ENCODE assay signal across 8 mouse cellular contexts in genomic region chr17:34931735-34932098, GRCm38 (mm10). TPM values are rescaled to one million over a fixed set of nuclear protein-coding genes. Genes with fewer than 3 reads are reported as not detected.
DNase-seq lines count a peak whose midpoint lies in the region; ATAC-seq and TF ChIP-seq lines count a peak whose summit lies in the region.

No protein-coding gene starts in this region.

- no peak for ATAC-seq in heart, postnatal 0 days (ENCODE audit: insufficient read depth, low read depth)
- no peak for ATAC-seq in limb, embryonic 15.5 days (ENCODE audit: insufficient number of reproducible peaks, low FRiP score, low TSS enrichment, low read depth)

- no peak for TF ChIP-seq CTCF in heart, postnatal 0 days (IDR thresholded peaks at IDR 0.05; ENCODE audit: low read depth)

- peaks cover 10% of the 10 kb centered on the region; the same call in 1 of the 2 replicates for H3K4me1 ChIP-seq in heart, postnatal 0 days (ENCODE audit: control insufficient read depth, insufficient read depth)
- peaks cover 16% of the 10 kb centered on the region for H3K4me1 ChIP-seq in limb, embryonic 15.5 days

- peak overlapping the region; percentile 64 for H3K4me3 ChIP-seq in heart, postnatal 0 days (ENCODE audit: low read depth, low read length)
- H3K4me3 ChIP-seq in limb, embryonic 15.5 days = peak overlapping the region; percentile 54

- no peaks in the 10 kb centered on the region for H3K9me3 ChIP-seq in heart, postnatal 0 days (replicated peaks; ENCODE audit: control insufficient read depth, low read length)
- H3K9me3 ChIP-seq in limb, embryonic 15.5 days = no peaks in the 10 kb centered on the region

- H3K4me2 ChIP-seq in heart, postnatal 0 days (ENCODE audit: low read depth, low read length) = peak overlapping the region; percentile 92
- peak overlapping the region; percentile 92 for H3K4me2 ChIP-seq in limb, embryonic 15.5 days

- peak; percentile 29 to 45 for DNase-seq in adrenal gland, postnatal 36 days
- no peak for DNase-seq in adrenal gland, adult 8-10 months
- DNase-seq in spleen, adult 18-20 months = peak; percentile 36 to 50
- DNase-seq in spleen, postnatal 14 days (ENCODE audit: low spot score in 2 of 2) = no peak
- DNase-seq in heart, postnatal 0 days (ENCODE audit: low spot score) = no peak
- DNase-seq in retina, postnatal 1 day = peak; percentile 52
- no peak for DNase-seq in gastrocnemius, postnatal 10 days

- no peak for TF ChIP-seq EP300 in heart, postnatal 0 days (IDR thresholded peaks at IDR 0.05; ENCODE audit: low read depth)

- H3K9ac ChIP-seq in heart, postnatal 0 days (replicated peaks; ENCODE audit: low read depth, low read length) = peak overlapping the region; percentile 69
- H3K9ac ChIP-seq in limb, embryonic 15.5 days = peak overlapping the region; percentile 60

- peaks cover 8% of the 10 kb centered on the region; the same call in 1 of the 2 replicates for H3K36me3 ChIP-seq in heart, postnatal 0 days (replicated peaks; ENCODE audit: control insufficient read depth, insufficient read depth, low read length)
- peaks cover 16% of the 10 kb centered on the region for H3K36me3 ChIP-seq in limb, embryonic 15.5 days

- no peaks in the 10 kb centered on the region for H3K27me3 ChIP-seq in heart, postnatal 0 days (ENCODE audit: control insufficient read depth, insufficient read depth, low read length)
- H3K27me3 ChIP-seq in limb, embryonic 15.5 days = no peaks in the 10 kb centered on the region

- H3K27ac ChIP-seq in heart, postnatal 0 days (ENCODE audit: low read depth) = peak overlapping the region; percentile 44; the same call in 1 of the 2 replicates
- H3K27ac ChIP-seq in limb, embryonic 15.5 days = no peak overlapping the region

- WGBS in heart, postnatal 0 days = 10% methylated on average over 14 of the region's 14 CpGs
- WGBS in limb, embryonic 15.5 days = 12% methylated on average over 14 of the region's 14 CpGs

RNA-seq across cellular contexts. Expression of gene Neu1, which starts 0.7 kb away (rescaled TPM):
- 10 to 100 TPM; 25.4 to 27.4 TPM for total RNA-seq in adrenal gland, postnatal 36 days (2021)
- 10 to 100 TPM; 27.3 to 39.4 (median 28.1) TPM for total RNA-seq in adrenal gland, adult 8-10 months (2022)
- 30.1 and 79.2 TPM in 2 replicates for total RNA-seq in heart, postnatal 0 days (2014; rRNA removed; ENCODE audit: low replicate concordance)
- 18.6 and 19.5 TPM in 2 replicates for polyA plus RNA-seq in heart, postnatal 0 days (2015; fragmentation: Nextera tagmentation; extraction: Ambion mirVana)
- polyA plus RNA-seq in limb, embryonic 15.5 days (2015; fragmentation: Nextera tagmentation; extraction: Ambion mirVana) = 20.1 and 20.5 TPM in 2 replicates
- 1 to 10 TPM; 8.3 to 8.9 TPM for total RNA-seq in gastrocnemius, postnatal 10 days (2021)

RNA-seq across cellular contexts. Expression of gene Slc44a4, which starts 17.5 kb away (rescaled TPM):
- 1 to 10 TPM in 1 of 2 experiments, under 1 TPM in 1; 0.83 to 1.7 TPM for total RNA-seq in adrenal gland, postnatal 36 days (2021)
- 1 to 10 TPM in 2 of 4 experiments, under 1 TPM in 2; 0.73 to 1.8 (median 1.1) TPM for total RNA-seq in adrenal gland, adult 8-10 months (2022)
- total RNA-seq in heart, postnatal 0 days (2014; rRNA removed; ENCODE audit: low replicate concordance) = not detected in 2 replicates
- polyA plus RNA-seq in heart, postnatal 0 days (2015; fragmentation: Nextera tagmentation; extraction: Ambion mirVana) = 0.29 TPM in 1 of 2 replicates, not detected in the other
- 0.17 TPM in 1 of 2 replicates, not detected in the other for polyA plus RNA-seq in limb, embryonic 15.5 days (2015; fragmentation: Nextera tagmentation; extraction: Ambion mirVana)
- not detected for total RNA-seq in gastrocnemius, postnatal 10 days (2021)

RNA-seq across cellular contexts. Expression of gene Hspa1b, which starts 27.3 kb away (rescaled TPM):
- total RNA-seq in adrenal gland, postnatal 36 days (2021) = 100 to 1,000 TPM in 1 of 2 experiments, 10 to 100 TPM in 1; 80.1 to 206 TPM
- total RNA-seq in adrenal gland, adult 8-10 months (2022) = 100 to 1,000 TPM in 1 of 4 experiments, 10 to 100 TPM in 3; 24.5 to 115 (median 36.0) TPM
- 6.0 and 21.6 TPM in 2 replicates for total RNA-seq in heart, postnatal 0 days (2014; rRNA removed; ENCODE audit: low replicate concordance)
- polyA plus RNA-seq in heart, postnatal 0 days (2015; fragmentation: Nextera tagmentation; extraction: Ambion mirVana) = 0.14 and 0.25 TPM in 2 replicates
- 3.3 and 3.6 TPM in 2 replicates for polyA plus RNA-seq in limb, embryonic 15.5 days (2015; fragmentation: Nextera tagmentation; extraction: Ambion mirVana)
- 1 to 10 TPM; 2.2 to 4.3 TPM for total RNA-seq in gastrocnemius, postnatal 10 days (2021)

RNA-seq across cellular contexts. Expression of gene Ehmt2, which starts 33.4 kb away (rescaled TPM):
- 100 to 1,000 TPM; 124 to 143 TPM for total RNA-seq in adrenal gland, postnatal 36 days (2021)
- total RNA-seq in adrenal gland, adult 8-10 months (2022) = 100 to 1,000 TPM; 148 to 179 (median 173) TPM
- 80.3 and 95.8 TPM in 2 replicates for total RNA-seq in heart, postnatal 0 days (2014; rRNA removed; ENCODE audit: low replicate concordance)
- polyA plus RNA-seq in heart, postnatal 0 days (2015; fragmentation: Nextera tagmentation; extraction: Ambion mirVana) = 17.5 and 17.6 TPM in 2 replicates
- 64.6 and 78.1 TPM in 2 replicates for polyA plus RNA-seq in limb, embryonic 15.5 days (2015; fragmentation: Nextera tagmentation; extraction: Ambion mirVana)
- total RNA-seq in gastrocnemius, postnatal 10 days (2021) = 10 to 100 TPM; 40.9 to 53.7 TPM

RNA-seq across cellular contexts. Expression of gene C2, which starts 33.7 kb away (rescaled TPM):
- 100 to 1,000 TPM in 1 of 2 experiments, 10 to 100 TPM in 1; 85.2 to 119 TPM for total RNA-seq in adrenal gland, postnatal 36 days (2021)
- total RNA-seq in adrenal gland, adult 8-10 months (2022) = 100 to 1,000 TPM in 3 of 4 experiments, 10 to 100 TPM in 1; 86.8 to 164 (median 129) TPM
- total RNA-seq in heart, postnatal 0 days (2014; rRNA removed; ENCODE audit: low replicate concordance) = 4.5 and 7.1 TPM in 2 replicates
- polyA plus RNA-seq in heart, postnatal 0 days (2015; fragmentation: Nextera tagmentation; extraction: Ambion mirVana) = 2.9 and 3.3 TPM in 2 replicates
- 4.6 and 5.2 TPM in 2 replicates for polyA plus RNA-seq in limb, embryonic 15.5 days (2015; fragmentation: Nextera tagmentation; extraction: Ambion mirVana)
- 1 to 10 TPM; 4.3 to 5.6 TPM for total RNA-seq in gastrocnemius, postnatal 10 days (2021)

Comparison
In these comparisons a context has a peak if more than half of its experiments do, and no peak if none do; other contexts are left out.
1. DNase-seq: peak in adrenal gland, postnatal 36 days (2 of 2), spleen, adult 18-20 months (2 of 2) and retina, postnatal 1 day (single experiment); none in adrenal gland, adult 8-10 months (single experiment), spleen, postnatal 14 days (0 of 2), heart, postnatal 0 days (single experiment) and gastrocnemius, postnatal 10 days (single experiment).